Mouse (Mus musculus) intestine, postnatal 0 days (tissue): ENCODE data around the gene Igfbp3. TPM values are rescaled to one million over a fixed set of nuclear protein-coding genes. Genes with fewer than 3 reads are reported as not detected.

Experiments
- ATAC-seq: fragments of 200-750 bp; cut with Nextera tagmentation; 2 replicates; pipeline ENCODE4 v1.8.0; 2017; ENCODE audit warnings: mild to moderate bottlenecking, moderate TSS enrichment, moderate library complexity
- H3K27ac ChIP-seq: fragments of 300-500 bp; sonication (generic); 2 replicates; pipeline ENCODE4 v1.5.1; 2014; ENCODE audit warnings: mild to moderate bottlenecking, low read depth, low read length, moderate library complexity
- H3K27me3 ChIP-seq: fragments of 300-500 bp; sonication (generic); replicated peaks from 2 replicates; pipeline ENCODE4 v1.6.1; 2014; ENCODE audit warnings: low read length, mixed read lengths; ENCODE audit not compliant: control insufficient read depth, insufficient read depth
- H3K36me3 ChIP-seq: fragments of 300-500 bp; sonication (generic); 2 replicates; pipeline ENCODE4 v1.6.1; 2014; ENCODE audit warnings: mild to moderate bottlenecking, moderate library complexity; ENCODE audit not compliant: control insufficient read depth, insufficient read depth
- H3K4me1 ChIP-seq: fragments of 300-500 bp; sonication (generic); replicated peaks from 2 replicates; pipeline ENCODE4 v1.6.1; 2014; ENCODE audit warnings: antibody characterized with exemption, low read length, mixed read lengths; ENCODE audit not compliant: control insufficient read depth, insufficient read depth
- H3K4me2 ChIP-seq: fragments of 300-500 bp; sonication (generic); replicated peaks from 2 replicates; pipeline ENCODE4 v1.6.1; 2014; ENCODE audit warnings: low read depth, mild to moderate bottlenecking, moderate library complexity
- H3K4me3 ChIP-seq: fragments of 300-500 bp; sonication (generic); 2 replicates; pipeline ENCODE4 v1.5.1; 2014; ENCODE audit warnings: low read depth, low read length
- H3K9ac ChIP-seq: fragments of 300-500 bp; sonication (generic); 2 replicates; pipeline ENCODE4 v1.6.1; 2014; ENCODE audit warnings: mild to moderate bottlenecking, low read depth, low read length
- H3K9me3 ChIP-seq: fragments of 300-500 bp; sonication (generic); 2 replicates; pipeline ENCODE4 v1.6.1; 2016; ENCODE audit warnings: mixed run types; ENCODE audit not compliant: control insufficient read depth
- CTCF ChIP-seq: sonication (generic); IDR thresholded peaks from 2 replicates; pipeline ENCODE4 v1.5.1; 2016; ENCODE audit warnings: low read depth, mild to moderate bottlenecking, control low read depth, antibody characterized with exemption, moderate library complexity
- WGBS: fragments of 180-500 bp; shearing (Covaris S2); extraction: QIAGEN DNeasy Blood & Tissue Kit; methylation state at CpG from one replicate; pipeline ENCODE4 v1.1.7; 2014; 5-methylcytosine and 5-hydroxymethylcytosine counted together
- polyA plus RNA-seq: library from polyadenylated mRNA; unstranded; fragments of >200 nt; fragmentation: Nextera tagmentation; extraction: Ambion mirVana; gene quantifications from 2 replicates; pipeline ENCODE4 v1.2.1, GENCODE M21; 2015

Gene Igfbp3
- polyA plus RNA-seq, 1 experiment from 2014 or later, result 52.7 TPM

DNA sequence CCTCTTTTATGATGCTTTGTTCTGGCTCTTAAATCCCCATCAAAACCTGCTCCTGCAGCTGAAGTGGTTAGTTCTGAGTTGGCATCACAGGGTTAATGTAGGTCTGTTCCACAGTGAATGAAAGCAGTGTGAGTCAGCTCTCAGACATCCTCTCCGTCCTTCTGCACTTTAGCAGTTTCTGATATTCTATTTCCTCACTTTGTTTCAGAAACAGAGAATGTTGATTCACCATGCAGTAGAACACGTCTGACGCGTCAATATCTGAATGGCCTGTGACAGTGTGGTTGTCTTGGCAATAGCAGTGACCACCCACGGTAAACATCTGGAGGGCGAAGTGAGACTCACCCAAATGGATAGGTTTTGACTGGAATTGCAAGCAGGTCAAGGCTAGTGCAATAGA is 24.0 kb upstream of the Igfbp3 start:
- Histone ChIP-seq H3K4me2 (no peak overlapping the region), H3K9ac (no peak overlapping the region), H3K27me3 (no peaks in the 10 kb centered on the region), H3K4me1 (no peaks in the 10 kb centered on the region), H3K36me3 (no peaks in the 10 kb centered on the region), H3K4me3 (no peak overlapping the region), H3K9me3 (no peaks in the 10 kb centered on the region), H3K27ac (no peak overlapping the region)
- TF ChIP-seq CTCF, result no peak
- 49% methylated on average over 6 of the region's 6 CpGs for WGBS
- no peak for ATAC-seq

DNA sequence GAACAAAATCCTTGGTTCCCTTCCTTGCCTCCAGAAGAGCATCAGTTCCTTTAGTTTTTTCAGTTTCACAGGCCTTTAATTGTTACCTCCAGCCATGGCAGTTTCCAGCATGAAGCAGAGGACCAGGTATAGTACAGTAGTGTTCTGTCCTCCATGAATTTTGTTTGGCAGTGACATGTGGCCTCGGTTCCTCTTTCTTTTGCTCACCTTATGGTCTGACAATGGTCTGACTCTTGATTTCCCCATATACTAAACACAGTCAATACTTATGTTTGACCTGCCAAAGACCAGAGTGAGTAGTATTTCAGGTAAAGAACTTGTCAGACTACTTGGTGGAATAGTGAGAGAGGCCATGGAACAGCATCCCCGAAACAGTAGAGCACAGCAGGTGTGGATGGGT is 23.0 kb upstream of the Igfbp3 start:
- WGBS, result 89% methylated on average over 2 of the region's 2 CpGs
- H3K36me3 ChIP-seq, result no peaks in the 10 kb centered on the region
- no peak for ATAC-seq

DNA sequence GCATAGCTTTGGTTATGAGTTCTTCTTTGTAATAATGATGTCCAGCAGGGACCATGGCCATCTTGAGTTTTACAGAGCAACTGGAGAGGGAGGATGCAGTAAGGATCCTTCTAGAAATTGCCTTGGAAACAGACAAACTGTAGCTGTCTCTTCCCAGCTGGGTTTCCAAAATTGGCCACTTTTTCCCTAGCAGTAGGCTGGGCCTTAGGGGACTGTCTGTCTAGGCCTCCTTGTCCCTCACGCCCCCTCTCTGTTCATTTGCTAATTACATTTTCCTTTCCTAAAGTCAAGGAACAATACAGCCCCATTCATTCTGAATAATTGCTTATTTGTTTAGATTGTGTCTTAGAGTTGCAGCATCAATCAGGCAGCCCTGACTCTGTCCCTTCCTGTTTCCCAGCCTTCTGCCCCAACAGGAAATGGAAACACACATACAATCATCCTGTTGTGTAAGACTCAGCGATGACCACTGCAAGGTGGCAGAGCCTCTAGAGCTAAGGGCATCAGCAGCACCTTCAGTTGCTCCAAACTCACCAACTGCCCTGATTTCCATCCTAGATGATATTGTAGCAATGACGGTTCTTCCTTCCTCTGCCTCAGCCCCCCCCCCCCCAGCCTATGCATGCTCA is 21.4 kb upstream of the Igfbp3 start:
- Histone ChIP-seq H3K4me3 (no peak overlapping the region), H3K4me2 (no peak overlapping the region), H3K36me3 (no peaks in the 10 kb centered on the region), H3K9ac (no peak overlapping the region), H3K9me3 (no peaks in the 10 kb centered on the region), H3K4me1 (no peaks in the 10 kb centered on the region), H3K27ac (no peak overlapping the region), H3K27me3 (no peaks in the 10 kb centered on the region)
- 61% methylated on average over 3 of the region's 3 CpGs for WGBS
- TF ChIP-seq CTCF, result peak; percentile 26; the same call in 1 of the 2 replicates
- no peak for ATAC-seq

More for the DNA sequence above, 23.0 kb upstream of the Igfbp3 start:
- Histone ChIP-seq H3K27me3 (no peaks in the 10 kb centered on the region), H3K9ac (no peak overlapping the region), H3K4me2 (no peak overlapping the region), H3K4me3 (no peak overlapping the region), H3K9me3 (no peaks in the 10 kb centered on the region), H3K4me1 (no peaks in the 10 kb centered on the region), H3K27ac (no peak overlapping the region)
- no peak for TF ChIP-seq CTCF

DNA sequence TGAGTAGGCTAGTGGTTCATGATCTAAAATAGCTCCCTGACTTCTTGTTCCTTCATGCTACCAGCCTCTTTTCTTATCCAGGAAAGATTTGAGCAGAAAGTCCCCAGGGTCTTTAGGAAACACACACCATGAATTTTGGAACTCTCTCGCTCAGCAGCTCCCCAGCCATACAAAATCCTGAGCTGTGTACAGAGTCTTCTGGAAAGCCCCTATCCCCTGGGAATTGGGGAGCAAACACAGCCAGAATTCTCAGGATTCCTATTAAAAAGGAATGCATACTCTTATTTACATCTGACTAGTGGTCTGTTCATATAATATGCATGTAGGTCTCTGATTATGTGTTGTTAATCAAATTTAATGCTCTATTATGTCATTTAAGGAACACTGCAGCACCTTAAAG is 20.7 kb upstream of the Igfbp3 start:
- TF ChIP-seq CTCF, result no peak
- Histone ChIP-seq H3K4me1 (no peaks in the 10 kb centered on the region), H3K4me3 (no peak overlapping the region), H3K36me3 (no peaks in the 10 kb centered on the region), H3K9ac (no peak overlapping the region), H3K27me3 (no peaks in the 10 kb centered on the region), H3K4me2 (no peak overlapping the region), H3K9me3 (no peaks in the 10 kb centered on the region), H3K27ac (no peak overlapping the region)
- ATAC-seq, result no peak
- 76% methylated on average over 1 of the region's 1 CpGs for WGBS

DNA sequence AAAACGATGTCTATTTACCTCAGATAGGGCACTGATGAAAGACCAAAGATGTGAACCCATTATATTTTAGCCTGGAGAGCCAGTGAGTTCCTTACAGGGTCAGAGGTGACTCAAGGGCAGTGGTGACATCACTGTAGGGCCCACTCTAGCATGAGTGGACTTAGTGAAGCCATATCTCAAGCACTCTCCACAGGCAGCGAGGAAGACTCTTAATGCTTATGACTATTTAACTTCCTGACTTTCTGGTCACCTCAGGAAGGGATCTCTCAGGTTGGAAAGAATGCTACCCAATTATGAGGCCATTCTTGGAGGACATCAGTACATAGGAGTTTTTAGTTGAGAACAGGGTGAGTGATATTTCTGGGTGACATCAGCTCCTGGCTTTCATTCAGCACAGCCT is 19.6 kb upstream of the Igfbp3 start:
- Histone ChIP-seq H3K9ac (no peak overlapping the region), H3K9me3 (no peaks in the 10 kb centered on the region), H3K27ac (no peak overlapping the region), H3K4me3 (no peak overlapping the region), H3K27me3 (no peaks in the 10 kb centered on the region), H3K4me1 (no peaks in the 10 kb centered on the region), H3K36me3 (no peaks in the 10 kb centered on the region), H3K4me2 (no peak overlapping the region)
- WGBS, result 78% methylated on average over 2 of the region's 2 CpGs
- no peak for TF ChIP-seq CTCF
- ATAC-seq, result no peak

DNA sequence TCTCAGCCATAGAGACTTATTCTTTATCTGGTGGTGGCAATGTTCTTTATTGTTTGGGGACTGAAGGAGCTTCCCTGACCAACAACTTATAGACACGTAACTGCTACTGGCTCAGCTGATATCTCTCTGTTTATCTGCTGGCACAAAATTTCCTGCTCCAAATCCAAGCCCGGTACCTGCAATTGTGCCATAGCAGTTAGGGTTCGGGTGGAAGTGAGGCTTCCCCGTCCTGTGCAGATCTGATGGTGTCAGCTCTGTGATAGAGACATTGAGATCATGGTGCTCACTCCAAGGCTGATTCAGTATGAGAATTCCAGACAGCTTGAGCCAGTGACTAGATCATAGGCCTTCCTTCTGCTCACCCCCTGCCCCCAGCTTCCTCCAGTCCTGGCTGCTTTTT is 18.2 kb upstream of the Igfbp3 start:
- H3K4me3 ChIP-seq, result no peak overlapping the region
- no peak overlapping the region for H3K4me2 ChIP-seq
- no peak overlapping the region for H3K9ac ChIP-seq
- H3K36me3 ChIP-seq, result no peaks in the 10 kb centered on the region
- no peaks in the 10 kb centered on the region for H3K4me1 ChIP-seq
- H3K27ac ChIP-seq, result no peak overlapping the region
- ATAC-seq, result no peak
- no peaks in the 10 kb centered on the region for H3K27me3 ChIP-seq
- 94% methylated on average over 4 of the region's 4 CpGs for WGBS
- no peaks in the 10 kb centered on the region for H3K9me3 ChIP-seq
- no peak for TF ChIP-seq CTCF

DNA sequence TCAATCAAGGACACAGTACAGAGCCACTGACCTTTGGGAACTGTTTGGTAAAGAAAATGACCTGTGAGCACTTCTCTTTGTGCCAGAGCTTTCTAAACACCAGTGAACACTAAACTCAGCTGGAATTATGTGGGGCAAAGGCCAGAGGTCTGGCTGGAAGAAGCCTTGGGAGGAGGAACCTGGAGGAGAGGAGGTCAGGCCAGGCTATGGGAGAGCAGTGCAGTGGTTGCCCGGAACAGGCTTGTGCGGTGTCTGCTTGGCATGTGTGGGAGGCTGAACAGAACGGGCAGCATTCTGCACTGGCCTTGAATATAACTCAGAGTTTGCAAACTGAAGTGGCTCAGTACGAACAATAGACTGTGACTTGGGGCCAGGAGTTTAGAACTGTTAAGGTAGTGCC is 16.3 kb upstream of the Igfbp3 start:
- no peak for TF ChIP-seq CTCF
- no peaks in the 10 kb centered on the region for H3K9me3 ChIP-seq
- 70% methylated on average over 4 of the region's 4 CpGs for WGBS
- H3K4me3 ChIP-seq, result no peak overlapping the region
- H3K4me1 ChIP-seq, result no peaks in the 10 kb centered on the region
- no peak overlapping the region for H3K9ac ChIP-seq
- no peak overlapping the region for H3K27ac ChIP-seq
- H3K4me2 ChIP-seq, result no peak overlapping the region
- H3K36me3 ChIP-seq, result no peaks in the 10 kb centered on the region
- no peaks in the 10 kb centered on the region for H3K27me3 ChIP-seq
- no peak for ATAC-seq
